Mouse (Mus musculus): Measurements from ENCODE around the gene Vcl. TPM values are rescaled to one million over a fixed set of nuclear protein-coding genes. Genes with fewer than 3 reads are reported as not detected.

The Vcl gene
- total and polyA plus RNA-seq, 3 experiments: 2.1 to 4.6 (median 4.5) TPM

DNA sequence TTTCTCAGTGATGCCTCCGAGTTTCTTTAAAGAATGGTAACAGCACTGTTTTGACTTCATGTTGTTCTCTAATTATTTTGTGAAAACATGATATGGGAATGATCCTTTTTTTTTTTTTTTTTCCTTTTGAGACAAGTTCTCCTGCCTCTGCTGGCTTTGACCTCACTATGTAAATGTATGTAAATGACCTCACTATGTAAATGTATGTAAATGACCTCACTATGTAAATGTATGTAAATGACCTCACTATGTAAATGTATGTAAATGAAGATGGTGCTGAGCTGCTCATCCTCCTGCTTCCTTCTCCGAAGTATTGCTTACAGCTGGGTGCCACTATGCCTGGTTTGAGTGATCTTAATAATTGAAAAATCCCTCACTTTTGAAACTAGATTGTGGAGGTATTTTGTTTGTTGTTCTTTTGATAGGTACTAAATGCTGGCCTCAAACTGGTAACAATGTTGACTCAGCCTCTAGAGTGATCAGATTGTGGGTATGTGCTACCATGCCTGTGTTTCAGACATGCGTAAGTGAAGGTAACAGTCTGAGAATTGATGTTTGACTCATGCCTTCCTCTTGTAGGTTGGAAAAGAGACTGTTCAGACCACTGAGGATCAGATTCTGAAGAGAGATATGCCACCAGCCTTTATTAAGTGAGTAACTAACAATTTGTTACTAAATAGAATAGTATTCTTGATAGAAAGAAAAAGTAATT lies 37.9 kb downstream of the Vcl start:
- H3K9me3 ChIP-seq (replicated peaks; ENCODE audit: low read length): no peaks in the 10 kb centered on the region
- H3K27me3 ChIP-seq (replicated peaks): no peaks in the 10 kb centered on the region
- in situ Hi-C loops (cut with MboI; ENCODE audit: low pct_ligation_motif_present, low pct_unique_long_range_greater_than_20kb, low sequenced_read_pairs): no loop called here
- no peak overlapping the region for H3K4me2 ChIP-seq (ENCODE audit: insufficient read depth, low read depth, poor library complexity, severe bottlenecking)
- peak; percentile 6 for DNase-seq (ENCODE audit: extremely low read depth)
- dilution Hi-C loops (cut with MboI; ENCODE audit: extremely low pct_ligation_motif_present, extremely low pct_unique_long_range_greater_than_20kb, low sequenced_read_pairs): no loop called here
- peaks cover 5 to 23% of the 10 kb centered on the region in 2 experiments; a peak in 3 of 4 replicates for H3K4me1 ChIP-seq (ENCODE audit: control insufficient read depth in 1 of 2, insufficient read depth in 2 of 2)
- H3K9ac ChIP-seq (ENCODE audit: insufficient read depth, low read depth): no peak overlapping the region
- no peaks in the 10 kb centered on the region for H3K79me2 ChIP-seq (replicated peaks; ENCODE audit: control insufficient read depth, extremely low read depth, insufficient read depth, poor library complexity, severe bottlenecking)
- no peak overlapping the region for H3K4me3 ChIP-seq (replicated peaks in 1 of 3; ENCODE audit: low read depth in 2 of 3, low read length in 2 of 3, poor library complexity in 1 of 3)
- no peaks in the 10 kb centered on the region for H3K36me3 ChIP-seq (replicated peaks in 1 of 2; ENCODE audit: control insufficient read depth in 1 of 2, insufficient read depth in 1 of 2, low read length in 1 of 2)
- H3K27ac ChIP-seq (ENCODE audit: insufficient read depth, low read depth): no peak overlapping the region
- TF ChIP-seq EP300 (IDR thresholded peaks at IDR 0.05; ENCODE audit: low read length) (no peak), ZC3H11A (IDR thresholded peaks at IDR 0.05; ENCODE audit: low read depth, low read length) (no peak), MEF2A (IDR thresholded peaks at IDR 0.05; ENCODE audit: borderline replicate concordance, low read depth, low read length) (no peak), CHD1 (IDR thresholded peaks at IDR 0.05; ENCODE audit: low read depth, low read length) (no peak), MXI1 (IDR thresholded peaks at IDR 0.05; ENCODE audit: low read depth, low read length) (no peak), MYC (IDR thresholded peaks at IDR 0.05; ENCODE audit: low read depth, low read length) (no peak), PAX5 (IDR thresholded peaks at IDR 0.05; ENCODE audit: low read length) (no peak), CTCF (conservative IDR thresholded peaks at IDR 0.05 in 1 of 2, IDR thresholded peaks at IDR 0.05 in 1 of 2; ENCODE audit: low read depth in 2 of 2, low read length in 2 of 2) (no peak), MAX (IDR thresholded peaks at IDR 0.05; ENCODE audit: low read length) (no peak), SMC3 (IDR thresholded peaks at IDR 0.05; ENCODE audit: low read depth, low read length) (no peak), ZMIZ1 (IDR thresholded peaks at IDR 0.05; ENCODE audit: low read depth, low read length) (no peak), E2F4 (IDR thresholded peaks at IDR 0.05; ENCODE audit: insufficient replicate concordance, low read depth, low read length) (no peak), POLR2AphosphoS2 (IDR thresholded peaks at IDR 0.05; ENCODE audit: low read depth, low read length) (no peak), ETS1 (conservative IDR thresholded peaks at IDR 0.05; ENCODE audit: low read depth, low read length) (no peak), ZNF384 (IDR thresholded peaks at IDR 0.05; ENCODE audit: low read depth, low read length) (no peak), RAD21 (IDR thresholded peaks at IDR 0.05; ENCODE audit: low read depth, low read length) (no peak), USF1 (IDR thresholded peaks at IDR 0.05; ENCODE audit: low read depth, low read length) (no peak), JUND (conservative IDR thresholded peaks at IDR 0.05; ENCODE audit: low read depth, low read length) (no peak), CHD2 (IDR thresholded peaks at IDR 0.05; ENCODE audit: low read length) (no peak), MAFK (IDR thresholded peaks at IDR 0.05; ENCODE audit: insufficient replicate concordance, low read length) (no peak)

DNA sequence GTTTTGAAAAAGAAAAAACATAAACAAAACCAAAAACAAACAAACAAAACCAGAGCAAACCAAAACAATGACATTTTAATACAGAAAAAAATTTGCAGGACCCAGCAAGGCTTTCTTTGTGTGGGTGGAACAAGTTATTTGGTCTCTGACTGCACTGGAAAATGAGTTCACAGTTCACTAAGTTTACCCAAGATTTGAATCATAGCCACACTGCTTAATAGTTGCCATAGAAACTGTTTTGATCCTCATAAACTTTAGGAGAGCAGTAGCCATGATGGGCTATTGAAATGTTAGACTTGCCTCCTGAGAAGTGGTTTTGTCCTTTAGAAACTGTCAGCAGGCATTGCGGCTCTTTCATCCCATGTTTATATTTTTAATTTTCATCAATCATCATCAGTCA lies 39.9 kb downstream of the Vcl start:
- in situ Hi-C loops (cut with MboI; ENCODE audit: low pct_ligation_motif_present, low pct_unique_long_range_greater_than_20kb, low sequenced_read_pairs): no loop called here

More for the DNA sequence above, 39.9 kb downstream of the Vcl start:
- no peak overlapping the region for H3K27ac ChIP-seq (ENCODE audit: insufficient read depth, low read depth)
- no peak overlapping the region for H3K4me3 ChIP-seq (replicated peaks in 1 of 3; ENCODE audit: low read depth in 2 of 3, low read length in 2 of 3, poor library complexity in 1 of 3)
- H3K9me3 ChIP-seq (replicated peaks; ENCODE audit: low read length): no peaks in the 10 kb centered on the region
- no peaks in the 10 kb centered on the region for H3K27me3 ChIP-seq (replicated peaks)
- dilution Hi-C loops (cut with MboI; ENCODE audit: extremely low pct_ligation_motif_present, extremely low pct_unique_long_range_greater_than_20kb, low sequenced_read_pairs): no loop called here
- no peaks in the 10 kb centered on the region for H3K79me2 ChIP-seq (replicated peaks; ENCODE audit: control insufficient read depth, extremely low read depth, insufficient read depth, poor library complexity, severe bottlenecking)
- H3K9ac ChIP-seq (ENCODE audit: insufficient read depth, low read depth): no peak overlapping the region
- TF ChIP-seq ZKSCAN1 (IDR thresholded peaks at IDR 0.05; ENCODE audit: borderline replicate concordance, low read depth, low read length) (no peak), E2F4 (IDR thresholded peaks at IDR 0.05; ENCODE audit: insufficient replicate concordance, low read depth, low read length) (no peak), POLR2AphosphoS2 (IDR thresholded peaks at IDR 0.05; ENCODE audit: low read depth, low read length) (no peak), ZC3H11A (IDR thresholded peaks at IDR 0.05; ENCODE audit: low read depth, low read length) (no peak), ELF1 (IDR thresholded peaks at IDR 0.05; ENCODE audit: low read depth, low read length) (no peak), CHD1 (IDR thresholded peaks at IDR 0.05; ENCODE audit: low read depth, low read length) (no peak), EP300 (IDR thresholded peaks at IDR 0.05; ENCODE audit: low read length) (no peak), IRF4 (IDR thresholded peaks at IDR 0.05; ENCODE audit: low read depth, low read length) (no peak), NRF1 (IDR thresholded peaks at IDR 0.05; ENCODE audit: low read depth, low read length) (no peak), GABPA (IDR thresholded peaks at IDR 0.05; ENCODE audit: insufficient replicate concordance, low read depth, low read length) (no peak), JUND (conservative IDR thresholded peaks at IDR 0.05; ENCODE audit: low read depth, low read length) (no peak), MAX (IDR thresholded peaks at IDR 0.05; ENCODE audit: low read length) (no peak)
- peaks cover 3 to 19% of the 10 kb centered on the region in 2 experiments; a peak in 2 of 4 replicates for H3K4me1 ChIP-seq (ENCODE audit: control insufficient read depth in 1 of 2, insufficient read depth in 2 of 2)
- H3K4me2 ChIP-seq (ENCODE audit: insufficient read depth, low read depth, poor library complexity, severe bottlenecking): no peak overlapping the region
- DNase-seq (ENCODE audit: extremely low read depth): peak; percentile 18
- no peaks in the 10 kb centered on the region for H3K36me3 ChIP-seq (replicated peaks in 1 of 2; ENCODE audit: control insufficient read depth in 1 of 2, insufficient read depth in 1 of 2, low read length in 1 of 2)

Data from CH12.LX (cell line).